Mouse (Mus musculus): ENCODE measurements at regions not wholly inside any gene's neighbourhood (a gene's known extent, or its start where the extent isn't known, plus 50 kb on each side); places are given as distances from the start of the nearest gene placed in this dataset.
A peak's percentile ranks its signal among the peaks of the same experiment; 100 is the strongest.

DNA sequence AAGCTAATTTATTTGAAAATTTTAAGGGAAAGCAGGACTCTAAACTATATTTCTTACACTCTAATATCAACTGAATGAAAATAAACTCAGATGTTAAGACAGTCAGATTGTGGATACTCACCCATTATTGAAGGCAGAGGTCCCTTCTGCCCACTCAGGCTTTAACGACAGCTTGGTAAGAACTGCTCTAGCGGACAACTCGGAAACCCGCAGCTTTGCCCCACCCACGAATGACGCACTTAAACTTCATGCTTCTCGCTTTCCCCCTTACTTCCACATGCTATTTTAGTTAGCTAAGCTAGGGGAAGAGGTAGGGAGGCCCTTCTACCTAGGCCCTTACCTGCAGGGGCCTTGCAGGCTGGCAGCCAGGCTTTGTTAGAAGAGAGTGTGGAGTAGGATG is 50.8 kb upstream of the Elmo1 start:
- DNase-seq (ENCODE audit: low spot score), result no peak

- no peak for DNase-seq (ENCODE audit: low spot score)
Measured at GRCm38 (mm10) chr13:20038463-20038862, 51.9 kb upstream of the Elmo1 start.

DNA sequence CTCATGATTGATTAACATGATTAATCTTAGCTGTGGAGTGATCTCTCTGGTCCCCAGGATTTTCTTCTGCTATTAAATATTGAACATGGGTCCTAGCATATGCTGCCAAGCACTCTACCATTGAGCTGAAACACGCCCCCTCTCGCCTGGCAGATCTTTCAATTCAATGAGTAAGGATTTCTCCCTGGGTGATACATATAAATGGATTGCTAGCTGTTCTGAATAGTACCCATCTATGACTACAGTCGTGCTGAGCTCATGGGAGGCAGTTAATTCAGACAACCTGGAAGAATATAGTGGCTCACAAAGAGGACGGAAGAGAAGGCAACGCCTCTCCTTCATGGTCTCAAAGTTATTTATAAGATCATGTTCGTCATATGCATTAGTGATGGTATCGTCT is 53.0 kb upstream of the Elmo1 start:
- DNase-seq (ENCODE audit: low spot score), result no peak

- DNase-seq (ENCODE audit: low spot score), result no peak
Measured at GRCm38 (mm10) chr13:20033937-20034735, 56.3 kb upstream of the Elmo1 start.

DNA sequence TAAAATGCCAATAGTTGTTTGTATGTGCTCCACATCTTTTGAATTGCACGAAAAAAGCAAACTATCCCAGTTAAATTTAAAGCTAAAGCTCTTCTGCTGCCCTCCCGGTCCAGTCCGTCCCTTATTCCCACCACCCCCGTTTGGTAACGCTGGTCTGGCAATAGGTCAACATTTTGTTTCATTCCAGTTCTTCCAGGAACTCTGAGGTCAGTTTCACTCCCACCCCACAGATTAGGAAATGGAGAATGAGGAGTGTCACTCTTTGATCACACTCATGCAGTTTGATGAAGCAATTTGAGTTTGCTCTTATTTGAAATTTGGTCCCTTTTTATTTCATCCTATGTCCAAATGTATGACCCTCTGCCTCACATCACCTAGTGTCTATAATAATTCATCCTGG is 58.7 kb upstream of the Elmo1 start:
- no peak for DNase-seq (ENCODE audit: low spot score)

- DNase-seq (ENCODE audit: low spot score), result no peak
Measured at GRCm38 (mm10) chr13:20031082-20031481, 59.3 kb upstream of the Elmo1 start.

GRCm38 (mm10) chr13:20026612-20027011 is 63.8 kb upstream of the Elmo1 start:
- no peak for DNase-seq (ENCODE audit: low spot score)

DNA sequence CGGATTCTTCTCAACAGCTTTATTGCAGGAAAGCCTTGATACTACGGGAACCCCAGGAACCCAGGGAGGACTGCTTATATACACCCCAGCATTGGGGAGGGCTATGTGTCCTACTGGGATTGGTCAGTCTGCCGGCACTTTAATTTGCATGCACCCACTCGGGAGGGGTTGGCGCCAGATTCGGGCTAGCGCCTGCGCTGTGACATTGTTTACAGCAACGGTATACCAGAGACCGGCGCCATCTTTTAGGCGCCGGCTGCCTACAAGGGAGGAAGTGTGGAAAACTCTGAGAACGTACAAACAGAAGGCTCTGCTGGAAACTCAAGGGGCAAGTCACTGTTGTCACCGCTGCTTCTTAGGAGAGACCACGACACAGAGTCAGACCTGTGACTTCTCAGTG is 73.9 kb upstream of the Elmo1 start:
- peak; percentile 54 for DNase-seq (ENCODE audit: low spot score)

DNA sequence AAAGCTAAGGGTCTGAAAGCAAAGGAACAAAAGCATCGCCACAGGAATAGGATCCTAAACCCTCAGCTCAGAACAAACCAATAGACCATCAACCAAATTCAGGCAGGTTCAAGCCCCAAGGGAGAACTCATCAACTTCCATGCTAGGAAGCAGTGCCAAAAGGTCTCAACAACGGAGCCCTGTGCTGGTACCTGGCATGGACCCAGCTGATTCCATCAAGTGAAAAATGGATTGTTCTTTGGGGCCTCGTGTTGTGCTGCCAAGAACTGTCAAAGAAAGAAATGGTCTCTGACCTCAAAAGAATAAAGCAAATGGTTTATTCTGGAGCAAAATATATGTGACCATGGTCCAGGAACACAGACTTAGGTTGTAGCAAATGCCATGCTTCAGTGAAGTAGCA is 77.8 kb upstream of the Elmo1 start:
- no peak for DNase-seq (ENCODE audit: low spot score)

- DNase-seq (ENCODE audit: low spot score), result no peak
Measured at GRCm38 (mm10) chr13:20009164-20009563, 81.2 kb upstream of the Elmo1 start.

GRCm38 (mm10) chr13:20007561-20007960 is 82.8 kb upstream of the Elmo1 start:
- no peak for DNase-seq (ENCODE audit: low spot score)

DNA sequence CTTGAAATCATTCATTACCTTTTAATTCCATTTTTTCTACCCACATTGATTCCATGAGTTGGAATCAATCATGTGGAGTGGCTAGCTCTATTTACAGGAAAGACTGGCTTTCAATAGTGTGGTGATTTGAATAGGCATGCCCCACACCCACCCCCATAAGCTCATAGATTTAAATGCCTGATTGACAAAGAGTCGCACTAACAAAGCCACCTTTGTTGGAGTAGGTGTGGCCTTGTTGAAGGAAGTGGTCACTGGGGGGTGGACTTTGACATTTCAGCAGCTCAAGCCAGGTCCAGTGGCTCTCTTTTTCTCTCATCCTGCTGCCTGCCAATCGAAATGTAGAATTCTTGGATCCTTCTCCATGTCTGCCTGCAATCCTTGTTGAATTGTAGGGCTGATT is 92.8 kb upstream of the Elmo1 start:
- DNase-seq (ENCODE audit: low spot score), result no peak

GRCm38 (mm10) chr13:19975621-19976020 is 114.8 kb upstream of the Elmo1 start:
- DNase-seq (ENCODE audit: low spot score), result no peak

DNA sequence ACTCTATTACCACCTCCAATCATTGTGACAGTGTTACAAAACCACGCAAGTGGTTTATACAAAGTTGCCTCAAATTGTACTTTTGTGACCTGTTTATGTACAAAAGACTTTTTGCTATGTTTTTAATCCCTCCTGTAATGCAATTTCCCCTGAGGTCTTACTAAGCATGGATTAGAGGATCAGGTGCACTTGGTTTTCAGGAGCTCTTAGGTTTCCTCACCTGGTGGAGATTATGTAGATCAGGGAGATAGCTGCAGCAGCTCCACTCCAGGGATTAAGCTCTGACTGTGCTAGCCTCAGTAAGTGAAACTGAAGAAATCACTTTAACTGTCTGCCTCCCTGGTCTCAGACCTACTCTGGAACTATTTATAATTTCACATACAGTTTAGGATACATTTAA is 123.8 kb upstream of the Elmo1 start:
- DNase-seq (ENCODE audit: low spot score), result no peak

GRCm38 (mm10) chr13:19963031-19963430 is 127.4 kb upstream of the Elmo1 start:
- no peak for DNase-seq (ENCODE audit: low spot score)

- DNase-seq (ENCODE audit: low spot score), result no peak
Measured at GRCm38 (mm10) chr13:19928761-19929160, 104.7 kb upstream of the Gpr141 start.

DNA sequence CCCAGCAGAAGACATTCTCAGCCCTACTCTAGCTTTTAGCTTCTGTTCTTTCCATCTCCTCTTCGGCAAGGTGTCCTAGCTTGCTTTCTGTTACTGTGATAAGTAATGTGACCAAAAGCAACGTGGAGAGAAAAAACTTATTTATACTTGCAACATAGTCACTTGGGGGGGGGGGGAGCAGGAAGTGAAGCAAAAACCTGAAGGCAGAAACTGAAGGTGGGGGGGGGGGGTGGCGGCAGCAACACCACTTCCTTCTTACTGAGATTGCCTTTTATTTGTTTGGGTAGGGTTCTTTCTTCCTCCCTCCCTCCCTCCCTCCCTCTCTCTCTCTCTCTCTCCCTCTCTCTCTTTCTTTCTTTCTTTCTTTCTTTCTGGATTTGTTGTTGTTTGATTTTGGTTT is 103.8 kb upstream of the Gpr141 start:
- DNase-seq (ENCODE audit: low spot score), result no peak

DNA sequence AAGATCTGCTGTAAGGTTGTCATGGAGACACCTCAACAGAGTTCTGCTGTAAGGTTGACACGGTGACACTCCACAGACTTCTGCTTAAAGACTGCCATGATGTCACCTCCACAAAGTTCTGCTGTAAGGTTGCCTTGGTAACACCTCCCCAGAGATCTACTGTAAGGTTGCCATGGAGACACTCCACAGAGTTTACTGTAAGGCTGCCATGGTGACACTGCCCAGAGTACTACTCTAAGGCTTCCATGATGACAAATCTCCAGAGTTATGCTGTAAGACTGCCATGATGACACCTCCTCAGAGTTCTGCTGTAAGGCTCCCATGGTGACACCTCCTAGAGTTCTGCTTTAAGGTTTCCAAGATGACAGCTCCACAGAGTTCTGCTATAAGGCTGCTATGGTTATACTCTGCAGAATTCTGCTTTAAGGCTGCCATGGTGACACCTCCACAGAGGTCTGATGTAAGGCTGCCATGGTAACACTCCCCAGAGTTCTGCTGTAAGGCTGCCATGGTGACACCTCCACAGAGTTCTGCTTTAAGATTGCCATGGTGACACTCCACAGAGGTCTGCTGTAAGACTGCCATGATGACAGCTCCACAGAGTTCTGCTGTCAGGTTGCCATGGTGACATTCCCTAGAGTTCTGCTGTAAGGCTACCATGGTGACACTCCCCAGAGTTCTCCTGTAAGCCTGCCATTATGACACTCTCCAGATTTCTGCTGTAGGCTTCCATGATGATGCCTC is 97.2 kb upstream of the Gpr141 start:
- no peak for DNase-seq (ENCODE audit: low spot score)

DNA sequence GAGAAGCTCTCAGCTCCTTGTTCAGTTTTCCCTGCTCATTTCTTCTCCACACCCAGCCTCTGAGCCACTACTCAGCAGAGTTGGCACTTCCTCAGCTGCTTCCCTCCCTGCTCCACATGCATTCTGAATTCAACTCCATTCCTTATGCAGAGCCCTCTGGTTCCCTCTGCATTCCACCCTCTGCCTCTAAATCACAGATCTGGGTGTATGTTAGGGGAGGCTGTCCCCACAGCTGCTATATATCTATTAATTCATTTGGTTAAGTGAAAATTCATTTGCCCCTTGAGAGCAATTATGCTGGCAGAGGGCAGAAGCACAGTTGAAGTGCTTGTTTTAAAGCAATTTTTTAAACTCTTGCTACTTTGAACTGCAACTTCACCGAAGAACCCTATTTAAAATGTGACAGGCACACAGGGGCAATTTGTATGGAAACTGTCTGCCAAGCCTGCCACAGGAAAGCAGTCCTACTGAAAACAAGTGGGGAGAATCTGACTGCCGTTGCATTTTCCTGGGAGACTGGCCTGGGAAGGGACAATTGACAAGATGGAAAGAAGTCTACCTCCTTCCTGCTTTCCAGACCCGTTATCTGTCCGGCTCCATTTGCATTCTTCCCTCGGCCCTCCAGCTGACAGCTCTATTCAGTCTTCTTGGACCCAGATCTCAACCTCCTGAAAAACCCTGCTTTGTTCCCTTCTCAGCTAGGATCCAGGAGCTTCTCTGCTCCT is 88.0 kb upstream of the Gpr141 start:
- DNase-seq (ENCODE audit: low spot score), result no peak

DNA sequence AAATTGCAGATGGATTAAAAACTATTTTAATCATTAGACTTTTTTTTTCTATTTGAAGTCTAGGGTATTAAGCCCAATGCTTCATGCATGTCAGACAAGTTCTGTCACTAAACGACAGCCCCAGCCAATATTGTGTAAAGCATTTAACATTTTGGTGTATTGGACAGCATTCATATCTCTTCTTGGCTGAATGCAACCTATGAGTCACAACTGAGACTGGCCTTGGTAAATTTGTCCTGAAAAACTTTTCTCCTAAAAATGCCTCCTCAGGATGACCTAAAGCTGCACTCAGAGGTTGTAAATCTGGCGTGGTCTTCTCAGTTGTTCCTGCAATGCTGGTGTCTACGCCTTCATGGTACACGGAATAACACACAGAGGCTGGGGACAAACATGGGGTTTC is 78.7 kb upstream of the Gpr141 start:
- no peak for DNase-seq (ENCODE audit: low spot score)

- no peak for DNase-seq (ENCODE audit: low spot score)
Measured at GRCm38 (mm10) chr13:19897191-19897590, 73.1 kb upstream of the Gpr141 start.

- DNase-seq (ENCODE audit: low spot score), result no peak
Measured at GRCm38 (mm10) chr13:19888983-19889773, 65.1 kb upstream of the Gpr141 start.
